Mouse (Mus musculus): Measurements from ENCODE around the gene Dnase1. TPM values are rescaled to one million over a fixed set of nuclear protein-coding genes. Genes with fewer than 3 reads are reported as not detected.

Dnase1 gene
- polyA plus RNA-seq, 1 experiment from 2014 or later = 8.6 TPM

GRCm38 (mm10) chr16:4026672-4027071, 10.1 kb upstream of the Dnase1 start:
- no peak overlapping the region for H3K27ac ChIP-seq (ENCODE audit: low read length)
- H3K4me1 ChIP-seq (replicated peaks; ENCODE audit: control insufficient read depth, insufficient read depth, low read length) = no peaks in the 10 kb centered on the region
- no peaks in the 10 kb centered on the region for H3K27me3 ChIP-seq (replicated peaks; ENCODE audit: control insufficient read depth, insufficient read depth, low read length)
- H3K9ac ChIP-seq (replicated peaks; ENCODE audit: low read depth, low read length) = no peak overlapping the region
- H3K9me3 ChIP-seq (ENCODE audit: control insufficient read depth, low read length) = no peaks in the 10 kb centered on the region
- H3K36me3 ChIP-seq (ENCODE audit: control insufficient read depth, insufficient read depth) = no peaks in the 10 kb centered on the region
- ATAC-seq = no peak
- no peak overlapping the region for H3K4me3 ChIP-seq (replicated peaks; ENCODE audit: low read length)
- no peak overlapping the region for H3K4me2 ChIP-seq (ENCODE audit: low read length)
- WGBS = 72% methylated on average over 1 of the region's 1 CpGs

- Histone ChIP-seq H3K36me3 (ENCODE audit: control insufficient read depth, insufficient read depth) (no peaks in the 10 kb centered on the region), H3K4me3 (replicated peaks; ENCODE audit: low read length) (no peak overlapping the region), H3K9ac (replicated peaks; ENCODE audit: low read depth, low read length) (no peak overlapping the region), H3K4me2 (ENCODE audit: low read length) (no peak overlapping the region), H3K4me1 (replicated peaks; ENCODE audit: control insufficient read depth, insufficient read depth, low read length) (no peaks in the 10 kb centered on the region), H3K27ac (ENCODE audit: low read length) (no peak overlapping the region), H3K27me3 (replicated peaks; ENCODE audit: control insufficient read depth, insufficient read depth, low read length) (no peaks in the 10 kb centered on the region), H3K9me3 (ENCODE audit: control insufficient read depth, low read length) (no peaks in the 10 kb centered on the region)
- ATAC-seq = no peak
- 88% methylated on average over 3 of the region's 3 CpGs for WGBS
Measured at GRCm38 (mm10) chr16:4027211-4027610, 9.5 kb upstream of the Dnase1 start.

- 82% methylated on average over 5 of the region's 5 CpGs for WGBS
- Histone ChIP-seq H3K9ac (replicated peaks; ENCODE audit: low read depth, low read length) (no peak overlapping the region), H3K27me3 (replicated peaks; ENCODE audit: control insufficient read depth, insufficient read depth, low read length) (no peaks in the 10 kb centered on the region), H3K9me3 (ENCODE audit: control insufficient read depth, low read length) (no peaks in the 10 kb centered on the region), H3K27ac (ENCODE audit: low read length) (no peak overlapping the region), H3K4me1 (replicated peaks; ENCODE audit: control insufficient read depth, insufficient read depth, low read length) (no peaks in the 10 kb centered on the region), H3K4me3 (replicated peaks; ENCODE audit: low read length) (no peak overlapping the region), H3K4me2 (ENCODE audit: low read length) (no peak overlapping the region), H3K36me3 (ENCODE audit: control insufficient read depth, insufficient read depth) (no peaks in the 10 kb centered on the region)
- ATAC-seq = no peak
Measured at GRCm38 (mm10) chr16:4029371-4029841, 7.3 kb upstream of the Dnase1 start.

DNA sequence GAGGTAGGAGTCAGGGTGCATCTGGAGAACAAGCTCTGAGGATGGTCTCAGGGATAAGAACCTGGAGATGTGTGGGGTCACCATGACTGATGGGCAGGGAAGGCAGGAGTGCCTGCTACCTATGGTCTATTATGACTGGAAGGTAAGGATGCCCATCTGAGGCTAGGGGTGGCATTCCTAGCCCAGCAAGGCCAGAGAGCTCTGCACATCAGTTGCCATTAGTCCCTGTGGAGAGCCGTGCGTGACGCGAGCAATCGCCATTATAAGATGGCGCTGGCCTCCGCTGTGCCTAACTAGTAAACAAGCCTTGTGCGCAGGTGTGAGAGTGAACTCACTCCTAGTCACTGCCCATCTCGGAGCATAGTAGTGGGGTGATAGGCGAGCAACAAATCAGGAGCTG, 6.2 kb upstream of the Dnase1 start:
- H3K9ac ChIP-seq (replicated peaks; ENCODE audit: low read depth, low read length) = no peak overlapping the region
- WGBS = 94% methylated on average over 10 of the region's 10 CpGs
- no peaks in the 10 kb centered on the region for H3K4me1 ChIP-seq (replicated peaks; ENCODE audit: control insufficient read depth, insufficient read depth, low read length)
- no peak overlapping the region for H3K4me3 ChIP-seq (replicated peaks; ENCODE audit: low read length)
- no peaks in the 10 kb centered on the region for H3K27me3 ChIP-seq (replicated peaks; ENCODE audit: control insufficient read depth, insufficient read depth, low read length)
- no peak for ATAC-seq
- no peak overlapping the region for H3K27ac ChIP-seq (ENCODE audit: low read length)
- H3K9me3 ChIP-seq (ENCODE audit: control insufficient read depth, low read length) = no peaks in the 10 kb centered on the region
- H3K4me2 ChIP-seq (ENCODE audit: low read length) = no peak overlapping the region
- H3K36me3 ChIP-seq (ENCODE audit: control insufficient read depth, insufficient read depth) = no peaks in the 10 kb centered on the region

DNA sequence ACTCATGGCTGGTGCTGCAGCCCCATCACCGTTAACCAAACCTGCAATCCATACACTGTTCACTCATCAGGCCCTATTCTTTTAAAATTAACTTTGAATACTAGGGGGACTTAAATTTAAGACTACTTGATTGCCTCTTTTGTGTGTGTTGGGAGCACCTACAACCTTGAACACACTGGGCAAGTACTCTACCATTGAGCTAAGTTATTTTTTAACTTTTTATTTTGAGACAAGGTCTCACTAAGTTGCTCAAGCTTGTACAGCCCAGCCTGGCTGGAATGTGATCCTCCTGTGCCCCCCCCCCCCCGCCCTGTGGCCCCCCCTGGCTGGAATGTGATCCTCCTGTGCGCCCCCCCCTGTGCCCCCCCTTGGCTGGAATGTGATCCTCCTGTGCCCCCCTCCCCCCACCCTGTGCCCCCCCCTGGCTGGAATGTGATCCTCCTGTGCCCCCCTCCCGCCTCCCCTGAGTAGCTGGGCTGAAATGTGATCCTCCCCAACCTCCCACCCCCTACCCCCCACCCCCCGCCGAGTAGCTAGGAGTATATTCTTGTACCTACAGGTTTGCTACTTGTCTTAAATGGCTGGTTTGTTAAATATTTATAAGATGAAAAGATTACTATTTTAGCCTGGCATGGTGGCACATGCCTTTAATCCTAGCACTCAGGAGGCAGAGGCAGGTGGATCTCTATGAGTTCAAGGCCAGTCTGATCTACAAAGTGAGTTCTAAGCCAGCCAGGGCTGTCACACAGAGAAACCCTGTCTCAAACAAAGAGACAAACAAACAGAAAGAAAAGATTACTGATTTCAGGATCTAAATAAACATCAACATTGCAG, 5.1 kb upstream of the Dnase1 start:
- H3K4me1 ChIP-seq (replicated peaks; ENCODE audit: control insufficient read depth, insufficient read depth, low read length) = no peaks in the 10 kb centered on the region
- no peak for ATAC-seq
- H3K9me3 ChIP-seq (ENCODE audit: control insufficient read depth, low read length) = no peaks in the 10 kb centered on the region
- no peak overlapping the region for H3K27ac ChIP-seq (ENCODE audit: low read length)
- H3K36me3 ChIP-seq (ENCODE audit: control insufficient read depth, insufficient read depth) = no peaks in the 10 kb centered on the region
- H3K9ac ChIP-seq (replicated peaks; ENCODE audit: low read depth, low read length) = no peak overlapping the region
- no peak overlapping the region for H3K4me2 ChIP-seq (ENCODE audit: low read length)
- no peaks in the 10 kb centered on the region for H3K27me3 ChIP-seq (replicated peaks; ENCODE audit: control insufficient read depth, insufficient read depth, low read length)
- 84% methylated on average over 4 of the region's 6 CpGs for WGBS
- H3K4me3 ChIP-seq (replicated peaks; ENCODE audit: low read length) = no peak overlapping the region

DNA sequence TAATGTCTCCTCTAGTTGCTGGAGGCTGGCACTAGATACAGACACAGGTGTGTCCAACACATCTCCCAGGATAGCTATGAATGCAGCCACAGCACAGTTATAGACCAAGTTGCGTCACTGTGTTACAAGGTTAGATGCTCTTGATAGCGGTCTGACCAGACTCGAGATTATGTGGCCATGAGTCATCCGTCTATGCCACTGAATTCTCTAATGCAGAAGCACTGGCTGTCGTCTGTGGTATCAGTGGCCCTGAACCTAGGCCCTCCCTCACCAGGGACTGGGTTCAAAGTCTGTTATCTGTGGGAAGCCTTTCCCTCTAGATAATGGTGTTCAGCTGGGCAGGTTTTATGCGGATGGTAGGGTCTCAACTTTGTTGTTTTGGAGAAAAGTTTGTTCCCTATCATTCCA, 4.4 kb upstream of the Dnase1 start:
- Histone ChIP-seq H3K4me3 (replicated peaks; ENCODE audit: low read length) (no peak overlapping the region), H3K36me3 (ENCODE audit: control insufficient read depth, insufficient read depth) (peaks cover 5% of the 10 kb centered on the region; the same call in 1 of the 2 replicates), H3K9ac (replicated peaks; ENCODE audit: low read depth, low read length) (no peak overlapping the region), H3K4me1 (replicated peaks; ENCODE audit: control insufficient read depth, insufficient read depth, low read length) (no peaks in the 10 kb centered on the region), H3K27ac (ENCODE audit: low read length) (no peak overlapping the region), H3K4me2 (ENCODE audit: low read length) (no peak overlapping the region), H3K27me3 (replicated peaks; ENCODE audit: control insufficient read depth, insufficient read depth, low read length) (no peaks in the 10 kb centered on the region), H3K9me3 (ENCODE audit: control insufficient read depth, low read length) (no peaks in the 10 kb centered on the region)
- 92% methylated on average over 6 of the region's 6 CpGs for WGBS
- no peak for ATAC-seq

- 73% methylated on average over 5 of the region's 5 CpGs for WGBS
- no peak overlapping the region for H3K9ac ChIP-seq (replicated peaks; ENCODE audit: low read depth, low read length)
- H3K36me3 ChIP-seq (ENCODE audit: control insufficient read depth, insufficient read depth) = peaks cover 12% of the 10 kb centered on the region; the same call in 1 of the 2 replicates
- ATAC-seq = no peak
- no peaks in the 10 kb centered on the region for H3K9me3 ChIP-seq (ENCODE audit: control insufficient read depth, low read length)
- no peaks in the 10 kb centered on the region for H3K27me3 ChIP-seq (replicated peaks; ENCODE audit: control insufficient read depth, insufficient read depth, low read length)
- H3K4me2 ChIP-seq (ENCODE audit: low read length) = no peak overlapping the region
- H3K27ac ChIP-seq (ENCODE audit: low read length) = no peak overlapping the region
- no peaks in the 10 kb centered on the region for H3K4me1 ChIP-seq (replicated peaks; ENCODE audit: control insufficient read depth, insufficient read depth, low read length)
- no peak overlapping the region for H3K4me3 ChIP-seq (replicated peaks; ENCODE audit: low read length)
Measured at GRCm38 (mm10) chr16:4033971-4034370, 2.8 kb upstream of the Dnase1 start.

- Histone ChIP-seq H3K27ac (ENCODE audit: low read length) (no peak overlapping the region), H3K36me3 (ENCODE audit: control insufficient read depth, insufficient read depth) (peaks cover 14% of the 10 kb centered on the region; the same call in 1 of the 2 replicates), H3K27me3 (replicated peaks; ENCODE audit: control insufficient read depth, insufficient read depth, low read length) (no peaks in the 10 kb centered on the region), H3K4me1 (replicated peaks; ENCODE audit: control insufficient read depth, insufficient read depth, low read length) (no peaks in the 10 kb centered on the region), H3K9ac (replicated peaks; ENCODE audit: low read depth, low read length) (no peak overlapping the region), H3K9me3 (ENCODE audit: control insufficient read depth, low read length) (no peaks in the 10 kb centered on the region), H3K4me2 (ENCODE audit: low read length) (no peak overlapping the region), H3K4me3 (replicated peaks; ENCODE audit: low read length) (no peak overlapping the region)
- 88% methylated on average over 3 of the region's 3 CpGs for WGBS
- no peak for ATAC-seq
Measured at GRCm38 (mm10) chr16:4034476-4034875, 2.3 kb upstream of the Dnase1 start.

- Histone ChIP-seq H3K9ac (replicated peaks; ENCODE audit: low read depth, low read length) (no peak overlapping the region), H3K4me1 (replicated peaks; ENCODE audit: control insufficient read depth, insufficient read depth, low read length) (no peaks in the 10 kb centered on the region), H3K27ac (ENCODE audit: low read length) (no peak overlapping the region), H3K36me3 (ENCODE audit: control insufficient read depth, insufficient read depth) (peaks cover 14% of the 10 kb centered on the region; the same call in 1 of the 2 replicates), H3K27me3 (replicated peaks; ENCODE audit: control insufficient read depth, insufficient read depth, low read length) (no peaks in the 10 kb centered on the region), H3K9me3 (ENCODE audit: control insufficient read depth, low read length) (no peaks in the 10 kb centered on the region), H3K4me2 (ENCODE audit: low read length) (no peak overlapping the region), H3K4me3 (replicated peaks; ENCODE audit: low read length) (no peak overlapping the region)
- WGBS = 84% methylated on average over 2 of the region's 2 CpGs
- ATAC-seq = no peak
Measured at GRCm38 (mm10) chr16:4035575-4035974, 1.2 kb upstream of the Dnase1 start.
